Mouse (Mus musculus): Measurements from ENCODE around the gene Sln. TPM values are rescaled to one million over a fixed set of nuclear protein-coding genes. Genes with fewer than 3 reads are reported as not detected.

The Sln gene
- total RNA-seq, 2 experiments from 2014 or later = 67.1 to 99.1 TPM

DNA sequence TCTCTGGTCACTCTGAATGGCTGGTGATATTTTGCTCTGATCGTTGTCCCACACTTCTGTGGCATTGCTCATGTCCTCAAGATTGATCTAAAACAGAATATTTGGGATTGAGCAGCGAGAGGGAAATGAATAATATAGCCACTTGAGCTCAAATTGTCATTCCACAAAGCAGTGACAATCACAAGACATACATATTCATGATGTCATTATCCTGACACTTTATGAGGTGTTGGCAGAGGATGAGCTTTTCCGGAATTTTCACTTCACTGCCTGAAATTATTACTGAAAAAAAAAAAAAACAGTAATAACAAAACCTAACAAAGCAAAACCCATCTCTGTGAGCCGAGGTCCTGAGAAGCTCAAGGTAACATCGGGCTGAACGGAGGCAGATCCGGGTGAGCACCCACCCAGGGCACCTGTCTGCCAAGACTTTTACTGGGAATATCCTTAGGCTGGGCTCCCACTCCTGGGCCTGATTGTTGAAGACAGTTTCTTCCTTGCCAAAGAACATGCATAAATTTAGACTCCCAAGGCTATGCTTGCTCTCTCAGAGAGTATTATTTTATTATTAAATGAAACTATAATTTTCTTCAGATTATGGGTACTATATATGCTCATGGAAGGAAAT lies 53.4 kb downstream of the Sln start:
- intact Hi-C loops (cut with DNase I) = no loop called here
- no peak for DNase-seq

Other genes with a start within 250 kb of the Sln start
- 100 to 1,000 TPM; 314 to 319 TPM for gene Acat1, start 239.8 kb upstream of the Sln start, total RNA-seq (2021)
- 10 to 100 TPM; 50.6 to 50.8 TPM for gene Cul5, start 180.2 kb upstream of the Sln start, total RNA-seq (2021)
- under 1 TPM in 1 of 2 experiments, not detected in 1; 0.17 TPM for gene Rab39, start 143.9 kb upstream of the Sln start, total RNA-seq (2021)
- not detected for gene Slc35f2, start 78.6 kb upstream of the Sln start, total RNA-seq (2021)
- under 1 TPM; 0.11 to 0.19 TPM for gene Elmod1, start 125.1 kb downstream of the Sln start, total RNA-seq (2021)
- gene Tnfaip8l3, start 218.2 kb downstream of the Sln start, total RNA-seq (2021) = under 1 TPM; 0.19 to 0.33 TPM